Mouse (Mus musculus) testis, adult 2 months (tissue): ENCODE measurements around the gene Upp1. TPM values are rescaled to one million over a fixed set of nuclear protein-coding genes. Genes with fewer than 3 reads are reported as not detected.
A peak's percentile ranks its signal among the peaks of the same experiment; 100 is the strongest.
"Not testable (repeated sequence)": the region's sequence is repeated elsewhere in the genome, so short reads cannot be mapped to it uniquely, and the experiment has no call there.

ENCODE experiments used
- H3K27ac ChIP-seq: fragments of 200-500 bp; 2 replicates; pipeline ENCODE4 v1.5.1; 2012; ENCODE audit warnings: low read depth, low read length; ENCODE audit not compliant: control insufficient read depth, insufficient read depth
- H3K27me3 ChIP-seq: fragments of 200-500 bp; 2 replicates; pipeline ENCODE4 v1.6.1; 2012; ENCODE audit warnings: mild to moderate bottlenecking, low read length, moderate library complexity; ENCODE audit not compliant: control insufficient read depth, insufficient read depth
- H3K36me3 ChIP-seq: fragments of 200-500 bp; 2 replicates; pipeline ENCODE4 v1.6.1; 2012; ENCODE audit warnings: mild to moderate bottlenecking, low read length; ENCODE audit not compliant: control insufficient read depth, insufficient read depth
- H3K4me1 ChIP-seq: fragments of 200-500 bp; 2 replicates; pipeline ENCODE4 v1.6.1; 2012; ENCODE audit warnings: low read length; ENCODE audit not compliant: control insufficient read depth, insufficient read depth
- H3K4me3 ChIP-seq: fragments of 200-500 bp; 2 replicates; pipeline ENCODE4 v1.5.1; 2012; ENCODE audit warnings: low read depth, mild to moderate bottlenecking, low read length, moderate library complexity, mixed read lengths; ENCODE audit not compliant: control insufficient read depth
- CTCF ChIP-seq: fragments of 200-500 bp; IDR thresholded peaks from 2 replicates; pipeline ENCODE4 v1.5.1; 2012; ENCODE audit warnings: low read depth, mild to moderate bottlenecking, inconsistent platforms, low read length, moderate library complexity; ENCODE audit not compliant: control insufficient read depth, insufficient read depth, insufficient replicate concordance
- POLR2A ChIP-seq: fragments of 200-500 bp; IDR thresholded peaks from 2 replicates; pipeline ENCODE4 v1.6.1; 2012; ENCODE audit warnings: low read depth, mild to moderate bottlenecking, inconsistent platforms, low read length, moderate library complexity; ENCODE audit not compliant: control insufficient read depth
- polyA plus RNA-seq: library from polyadenylated mRNA; depleted of rRNA; stranded (reverse); fragments of >200 nt; gene quantifications from 2 replicates; pipeline ENCODE4 v1.2.3, GENCODE M21; 2012

Upp1 gene
- polyA plus RNA-seq, 1 experiment, result 1.5 TPM

DNA sequence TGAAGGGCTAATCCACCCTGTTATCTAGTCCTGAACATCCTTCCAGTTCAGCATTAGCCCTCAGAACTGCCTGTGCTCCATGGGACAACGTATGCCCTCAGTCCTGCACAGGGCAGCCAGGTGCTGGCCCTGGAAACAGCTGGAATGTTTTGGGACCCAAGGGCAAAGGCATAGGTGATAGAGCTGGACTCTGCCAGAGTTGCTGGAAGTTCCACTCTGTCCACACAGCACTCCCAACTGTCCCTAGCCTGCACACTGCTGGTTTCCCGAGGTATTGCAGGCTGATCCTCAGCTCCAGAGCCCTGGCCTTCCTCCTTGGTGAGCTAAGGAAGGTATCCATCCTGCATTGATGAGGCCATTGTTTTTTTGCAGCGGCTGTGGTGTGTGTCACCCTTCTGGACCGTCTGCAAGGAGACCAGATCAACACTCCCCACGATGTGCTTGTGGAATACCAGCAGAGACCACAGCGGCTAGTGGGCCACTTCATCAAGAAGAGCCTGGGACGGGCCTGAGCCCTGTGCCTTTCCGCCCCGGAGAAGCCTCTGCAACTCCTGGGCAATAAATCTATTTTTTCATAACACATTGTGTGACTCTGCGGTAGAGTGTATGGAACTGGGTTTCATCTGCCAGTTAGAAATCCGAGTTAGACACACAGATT lies 17.8 kb downstream of the Upp1 start:
- no peaks in the 10 kb centered on the region for H3K27me3 ChIP-seq
- H3K4me3 ChIP-seq, result no peak overlapping the region
- no peak overlapping the region for H3K27ac ChIP-seq
- no peaks in the 10 kb centered on the region for H3K4me1 ChIP-seq
- H3K36me3 ChIP-seq, result no peaks in the 10 kb centered on the region
- no peak for TF ChIP-seq CTCF
- no peak for TF ChIP-seq POLR2A

DNA sequence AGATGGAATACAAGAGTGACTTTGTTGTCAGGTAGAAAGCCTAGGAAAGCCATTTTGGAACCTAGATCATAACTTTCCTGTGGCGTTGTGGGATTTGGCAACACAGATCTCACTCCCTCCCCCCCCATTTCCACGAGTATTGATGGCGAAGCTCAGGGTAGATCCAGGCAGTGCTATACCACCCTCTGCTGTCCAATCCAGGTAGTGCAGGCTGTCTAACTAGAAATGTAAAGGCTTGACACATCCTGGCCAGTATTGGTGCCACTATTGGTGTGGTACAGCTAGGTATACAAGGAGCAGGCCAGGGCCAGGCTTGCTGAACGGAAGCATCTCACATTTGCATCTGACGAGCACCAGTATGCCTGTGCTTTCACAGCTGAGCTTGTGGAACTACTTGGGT lies 18.6 kb downstream of the Upp1 start:
- no peaks in the 10 kb centered on the region for H3K36me3 ChIP-seq
- H3K4me1 ChIP-seq, result no peaks in the 10 kb centered on the region
- no peak overlapping the region for H3K27ac ChIP-seq
- H3K4me3 ChIP-seq, result no peak overlapping the region
- no peak for TF ChIP-seq POLR2A
- peak; percentile 85; the same call in 1 of the 2 replicates for TF ChIP-seq CTCF
- no peaks in the 10 kb centered on the region for H3K27me3 ChIP-seq

GRCm38 (mm10) chr11:9145113-9145512 lies 27.2 kb downstream of the Upp1 start:
- TF ChIP-seq POLR2A (no peak), CTCF (no peak)
- H3K4me3 ChIP-seq, result no peak overlapping the region
- no peaks in the 10 kb centered on the region for H3K36me3 ChIP-seq
- no peaks in the 10 kb centered on the region for H3K27me3 ChIP-seq
- H3K4me1 ChIP-seq, result no peaks in the 10 kb centered on the region; the same call in 1 of the 2 replicates
- H3K27ac ChIP-seq, result no peak overlapping the region

DNA sequence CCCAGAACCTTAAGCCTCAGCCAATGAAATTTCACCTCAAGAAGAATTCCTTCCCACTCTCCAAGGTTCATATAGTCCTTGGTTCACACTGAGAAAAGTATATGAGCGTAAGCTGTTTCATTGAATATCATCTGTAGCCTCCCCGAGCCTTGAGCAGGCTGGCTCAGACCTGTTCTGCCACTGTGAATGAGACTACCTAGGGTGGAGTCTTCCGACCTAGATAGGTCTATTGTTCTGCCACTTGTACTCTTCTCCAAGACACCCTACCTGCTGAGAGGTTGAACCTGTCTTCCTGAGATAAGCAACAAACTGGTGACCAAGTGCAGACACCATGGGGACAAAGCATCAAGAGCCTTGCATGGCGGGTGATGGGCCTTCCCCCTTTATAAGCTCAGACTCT lies 28.2 kb downstream of the Upp1 start:
- Histone ChIP-seq H3K4me1 (no peaks in the 10 kb centered on the region; the same call in 1 of the 2 replicates), H3K27me3 (no peaks in the 10 kb centered on the region), H3K27ac (no peak overlapping the region), H3K36me3 (no peaks in the 10 kb centered on the region), H3K4me3 (no peak overlapping the region)
- no peak for TF ChIP-seq CTCF
- TF ChIP-seq POLR2A, result no peak

DNA sequence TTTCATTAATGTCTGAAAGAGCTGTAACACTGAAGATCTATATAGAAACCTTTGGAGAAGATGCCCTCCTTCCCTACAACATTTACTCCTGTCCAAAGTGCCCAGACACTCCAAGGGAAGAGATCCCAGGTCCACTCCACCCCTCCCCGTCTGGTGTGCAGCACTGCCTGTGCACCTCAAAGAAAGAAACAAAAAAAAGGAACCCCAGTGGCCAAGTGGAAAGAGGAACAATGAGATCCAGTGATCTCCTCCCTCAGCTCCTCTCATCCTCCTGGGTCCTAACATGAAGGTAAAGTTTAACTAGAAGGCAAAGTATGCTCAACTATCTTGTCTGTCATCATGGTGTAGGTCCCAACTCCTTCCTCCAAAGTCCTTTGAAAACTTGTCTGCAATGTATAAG lies 28.8 kb downstream of the Upp1 start:
- Histone ChIP-seq H3K4me3 (no peak overlapping the region), H3K27me3 (no peaks in the 10 kb centered on the region), H3K36me3 (no peaks in the 10 kb centered on the region), H3K27ac (no peak overlapping the region), H3K4me1 (no peaks in the 10 kb centered on the region; the same call in 1 of the 2 replicates)
- TF ChIP-seq POLR2A (no peak), CTCF (no peak)

DNA sequence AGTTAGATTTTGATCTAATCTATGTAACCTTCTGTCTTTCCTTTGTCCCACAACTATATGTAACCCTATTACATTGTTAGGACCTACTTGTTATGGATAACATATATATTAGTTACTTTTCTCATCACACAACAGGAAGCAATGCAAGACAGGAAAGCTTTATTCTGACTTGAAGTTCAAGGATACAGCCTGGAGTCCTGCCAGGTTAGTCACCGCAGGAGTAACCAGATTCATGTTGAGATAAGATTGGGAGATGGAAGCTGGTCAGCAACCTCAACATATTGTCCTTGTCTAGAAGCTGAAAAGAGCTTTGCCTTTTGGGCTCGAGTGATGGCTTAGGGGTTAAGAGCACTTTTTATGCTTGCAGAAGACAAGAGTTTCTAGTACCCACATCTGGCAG lies 30.3 kb downstream of the Upp1 start:
- Histone ChIP-seq H3K27me3 (no peaks in the 10 kb centered on the region), H3K36me3 (no peaks in the 10 kb centered on the region), H3K27ac (no peak overlapping the region), H3K4me1 (no peaks in the 10 kb centered on the region; the same call in 1 of the 2 replicates), H3K4me3 (no peak overlapping the region)
- TF ChIP-seq POLR2A, result no peak
- no peak for TF ChIP-seq CTCF

- H3K4me3 ChIP-seq, result peak overlapping the region; percentile 7
- H3K4me1 ChIP-seq, H3K36me3 ChIP-seq, H3K27ac ChIP-seq, H3K27me3 ChIP-seq: not testable (repeated sequence)
Observed at GRCm38 (mm10) chr11:9150403-9150802, 32.5 kb downstream of the Upp1 start.

GRCm38 (mm10) chr11:9159953-9160352 lies 42.0 kb downstream of the Upp1 start:
- Histone ChIP-seq H3K36me3 (no peaks in the 10 kb centered on the region), H3K27me3 (no peaks in the 10 kb centered on the region), H3K4me1 (no peaks in the 10 kb centered on the region), H3K4me3 (no peak overlapping the region), H3K27ac (no peak overlapping the region)
- TF ChIP-seq POLR2A (no peak), CTCF (no peak)

DNA sequence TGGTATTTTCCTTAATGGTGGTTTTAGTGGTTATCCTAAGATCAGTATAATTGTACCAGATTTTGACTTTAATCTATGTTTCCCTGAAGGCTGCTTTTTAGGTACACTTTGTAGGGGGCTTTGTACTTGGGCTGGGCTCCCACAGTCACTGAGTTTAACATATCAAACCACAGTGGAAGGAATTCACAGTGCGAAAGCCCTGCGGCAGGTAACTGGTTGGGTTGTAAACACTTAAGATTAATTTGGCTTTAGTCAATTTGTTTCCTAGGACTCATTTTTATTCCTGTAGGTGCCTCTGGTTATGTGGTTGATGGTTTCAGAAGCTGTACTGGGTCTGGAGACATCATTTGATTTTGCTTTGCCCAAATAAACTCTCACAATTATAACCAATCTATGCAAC lies 49.4 kb downstream of the Upp1 start:
- TF ChIP-seq CTCF (no peak), POLR2A (no peak)
- H3K4me3 ChIP-seq, result no peak overlapping the region

More for the DNA sequence above, 49.4 kb downstream of the Upp1 start:
- Histone ChIP-seq H3K4me1 (no peaks in the 10 kb centered on the region), H3K27me3 (no peaks in the 10 kb centered on the region), H3K27ac (no peak overlapping the region), H3K36me3 (no peaks in the 10 kb centered on the region)
